Mouse (Mus musculus) urinary bladder, postnatal 14 days (tissue): ENCODE measurements around the gene Tcp1.
"Not testable (repeated sequence)": the region's sequence is repeated elsewhere in the genome, so short reads cannot be mapped to it uniquely, and the experiment has no call there.

Experiments
- DNase-seq: peaks from one replicate; pipeline ENCODE4 v3.0.0; 2021; ENCODE audit warnings: low spot score

Gene Tcp1

DNA sequence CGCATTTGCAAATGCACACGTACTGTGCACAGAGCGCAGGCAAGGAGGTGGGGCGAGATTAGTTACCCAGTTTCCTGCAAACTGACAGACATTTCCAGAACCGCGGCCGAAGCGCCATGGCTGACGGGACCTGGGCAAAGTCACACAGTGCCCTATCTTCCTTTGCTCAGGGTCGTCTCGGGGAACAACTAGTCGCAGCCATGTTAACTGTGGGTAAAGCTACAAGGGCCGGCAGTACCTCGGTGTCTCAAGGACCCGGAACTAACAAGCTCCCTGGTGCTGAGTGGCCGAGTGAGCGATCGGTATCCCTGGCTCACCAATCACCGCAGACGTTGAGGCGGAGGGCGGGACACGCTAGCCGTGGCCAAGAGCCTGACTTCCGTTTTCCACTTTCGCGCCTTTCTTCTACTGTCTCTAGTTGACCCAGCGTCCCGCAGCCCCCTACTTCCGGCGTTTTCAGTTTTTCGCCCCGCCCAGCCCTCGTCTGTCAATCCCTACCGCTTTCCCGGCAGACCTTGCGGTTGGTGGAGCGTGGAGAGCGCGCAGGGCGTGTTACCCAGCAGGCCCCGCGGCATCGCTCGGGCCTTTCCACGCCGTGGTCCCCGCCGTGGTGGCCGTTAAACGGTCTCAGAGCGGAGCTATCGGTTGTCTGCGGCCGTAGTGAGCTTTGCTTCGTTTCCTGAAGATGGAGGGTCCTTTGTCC is 531 bp downstream of the Tcp1 start, which contains the start of gene Mrpl18:
Gene Mrpl18 (minus strand): TSS at position 465 of the 703 bp plus-strand sequence.
- DNase-seq = peak; percentile 99

DNA sequence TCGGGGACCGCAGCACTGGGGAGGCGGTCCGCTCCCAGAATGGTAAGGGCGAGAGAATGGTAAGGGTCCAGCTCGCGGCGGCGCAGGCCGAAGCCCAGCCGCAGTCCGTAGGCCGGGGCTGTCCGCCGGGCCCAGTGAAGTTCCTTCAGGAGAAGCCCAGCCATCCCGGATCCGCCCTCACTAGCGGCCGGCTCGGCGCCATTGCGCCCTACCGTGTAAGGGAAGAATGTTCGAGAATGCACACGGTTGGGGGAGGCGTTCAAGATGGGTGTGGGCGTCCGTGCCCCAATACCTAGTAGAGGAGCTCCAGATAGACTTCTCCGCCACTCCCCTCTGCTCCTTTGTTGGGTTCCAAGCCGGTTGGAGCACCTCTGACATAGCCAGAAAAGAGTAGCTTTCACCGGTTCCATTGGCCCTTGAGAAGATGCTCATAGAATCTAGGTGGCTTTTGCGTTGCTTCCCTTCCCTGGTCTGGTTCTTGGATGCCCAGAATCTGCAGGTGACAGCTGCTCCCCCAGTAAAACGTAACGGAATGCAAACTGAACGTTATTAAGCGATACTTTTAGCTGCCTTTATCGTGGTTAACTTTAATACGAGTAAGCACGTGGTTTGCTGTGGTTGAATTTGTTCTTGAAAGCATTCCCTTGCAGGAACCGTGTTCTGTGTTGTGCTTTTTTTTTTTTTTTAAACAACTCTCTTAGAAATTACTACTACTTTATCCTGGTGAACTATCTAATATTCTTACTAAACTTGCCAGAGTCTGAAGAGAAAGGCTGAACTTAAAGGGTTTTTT is 1.3 kb downstream of the Tcp1 start:
- DNase-seq = peak; percentile 55

GRCm38 (mm10) chr17:12921073-12921472 is 5.6 kb downstream of the Tcp1 start:
- DNase-seq = no peak

- no peak for DNase-seq
These were observed 9.5 kb downstream of the Tcp1 start for GRCm38 (mm10) chr17:12925001-12925400.

GRCm38 (mm10) chr17:12925703-12926180 is 10.2 kb downstream of the Tcp1 start:
- DNase-seq = no peak

DNA sequence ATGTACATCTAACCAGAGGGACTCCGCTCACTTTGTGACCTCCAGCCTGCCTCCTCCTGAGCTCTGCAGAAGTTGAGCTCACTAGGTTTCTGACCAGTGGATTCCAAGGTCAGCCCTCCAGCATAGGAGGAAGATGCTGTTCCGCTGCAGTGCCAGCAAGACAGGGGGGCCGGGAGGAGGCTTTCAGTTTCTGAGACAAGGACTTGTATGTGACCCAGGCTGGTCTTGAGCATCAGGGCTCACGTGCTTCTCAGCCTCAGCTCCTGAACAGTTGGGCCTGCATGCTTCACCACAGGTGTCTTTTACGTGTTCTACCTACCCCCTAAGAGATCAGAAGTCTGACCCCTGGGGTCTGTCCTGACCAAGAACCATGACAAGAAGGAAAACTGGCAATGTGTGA is 16.1 kb downstream of the Tcp1 start:
- DNase-seq = not testable (repeated sequence)

- no peak for DNase-seq
These were observed 20.2 kb downstream of the Tcp1 start for GRCm38 (mm10) chr17:12935719-12936118.

DNA sequence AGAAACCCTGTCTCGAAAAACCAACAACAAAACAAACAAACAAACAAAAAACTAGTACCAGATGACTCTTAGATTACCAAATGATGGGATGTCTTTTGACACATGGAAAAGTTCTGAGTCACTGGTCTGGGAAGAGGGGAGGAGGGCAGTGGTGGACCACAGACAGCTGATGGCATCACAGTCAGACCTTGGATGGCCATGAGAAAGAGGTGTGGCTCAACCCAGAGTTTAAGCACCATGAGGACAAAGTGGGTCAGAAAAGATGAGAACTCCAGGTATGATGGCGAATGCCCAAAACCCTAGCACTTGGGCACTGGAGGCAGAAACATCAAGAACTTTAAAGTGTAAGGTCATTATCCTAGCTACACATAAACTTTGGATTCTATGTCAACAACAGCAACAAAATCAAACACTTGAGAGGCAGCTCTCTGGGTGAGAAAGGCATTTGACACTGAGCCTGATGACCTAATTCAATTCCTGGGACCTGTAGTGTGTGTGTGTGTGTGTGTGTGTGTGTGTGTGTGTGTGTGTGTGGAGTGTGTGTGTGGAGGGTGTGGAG is 22.0 kb downstream of the Tcp1 start:
- no peak for DNase-seq

GRCm38 (mm10) chr17:12938077-12938476 is 22.6 kb downstream of the Tcp1 start:
- no peak for DNase-seq

DNA sequence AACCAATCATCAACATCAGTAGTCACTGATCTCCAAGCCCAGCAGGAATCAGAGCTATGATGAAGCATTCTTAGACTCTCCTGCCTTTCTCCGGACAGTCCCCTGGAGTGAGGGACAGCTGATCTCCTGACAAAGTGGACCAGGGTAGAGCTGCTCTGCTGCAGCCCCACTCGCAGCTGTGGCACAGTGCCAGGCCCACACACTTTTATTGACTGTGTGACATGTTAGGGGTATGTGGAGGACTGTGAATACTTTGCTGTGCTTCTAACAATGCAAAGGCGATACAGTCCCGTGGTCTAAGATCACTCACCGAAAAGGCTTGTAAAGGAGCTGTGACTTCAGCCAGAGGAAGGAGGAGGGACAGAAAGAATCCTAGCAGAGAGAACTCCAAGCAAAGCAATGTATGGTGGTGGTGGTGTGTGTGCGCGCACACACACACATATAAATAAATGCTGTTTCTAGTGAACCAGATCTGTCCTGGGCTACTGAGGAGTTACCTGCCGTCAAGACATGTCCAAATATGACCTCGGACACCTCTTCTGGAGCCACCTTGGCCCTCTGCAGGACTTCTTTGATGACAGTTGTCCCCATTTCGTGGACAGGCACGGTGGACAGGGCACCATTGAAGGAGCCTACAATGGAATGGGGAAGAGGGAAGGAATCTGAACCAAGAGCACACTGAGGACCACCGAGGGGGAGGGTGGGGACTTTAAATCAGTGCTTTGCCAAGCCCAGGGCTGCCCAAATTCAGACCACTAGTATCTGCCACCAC is 24.1 kb downstream of the Tcp1 start:
- not testable (repeated sequence) for DNase-seq

- no peak for DNase-seq
These were observed 24.8 kb downstream of the Tcp1 start, which contains the start of gene Acat3 for GRCm38 (mm10) chr17:12940151-12940805. Gene Acat3, minus strand, starts transcription at chr17:12940600.

DNA sequence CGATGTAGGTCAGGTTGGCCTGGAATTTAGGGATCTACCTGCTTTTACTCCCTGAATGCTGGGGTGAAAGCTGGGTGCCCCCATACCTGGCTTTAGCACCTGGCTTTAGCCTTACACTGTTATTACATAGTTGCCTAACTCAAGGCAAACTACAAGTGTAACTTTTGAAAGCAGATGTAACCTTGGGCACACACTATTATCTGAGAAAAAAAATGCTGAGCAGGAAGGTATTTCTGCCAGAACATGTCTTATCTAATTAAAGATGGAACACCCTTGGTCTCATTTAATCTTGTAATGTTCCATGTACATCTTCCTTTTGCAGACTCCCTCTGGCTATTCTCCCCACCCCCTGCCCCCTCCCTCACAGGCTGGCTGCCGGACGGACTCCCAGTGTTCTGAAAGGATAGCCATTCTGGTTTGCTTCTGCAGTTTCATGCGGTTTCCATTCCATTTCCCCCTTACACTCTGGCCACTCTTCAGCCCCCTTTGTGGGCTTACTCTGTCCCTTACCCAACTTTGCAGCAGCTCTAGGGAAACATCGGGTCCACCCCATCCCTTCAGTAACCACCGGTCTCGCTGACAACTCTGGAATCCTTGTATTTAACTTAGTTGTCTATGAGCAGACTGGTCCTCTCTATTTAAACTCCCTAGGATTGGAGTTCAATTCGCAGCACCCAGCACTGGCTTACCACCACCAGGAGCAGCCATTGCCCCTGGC is 26.2 kb downstream of the Tcp1 start:
- no peak for DNase-seq

GRCm38 (mm10) chr17:12942459-12943162 is 27.1 kb downstream of the Tcp1 start:
- DNase-seq = no peak

- DNase-seq = no peak
These were observed 34.2 kb downstream of the Tcp1 start for GRCm38 (mm10) chr17:12949669-12950068.

- DNase-seq = no peak
These were observed 41.2 kb downstream of the Tcp1 start for GRCm38 (mm10) chr17:12956664-12957063.

DNA sequence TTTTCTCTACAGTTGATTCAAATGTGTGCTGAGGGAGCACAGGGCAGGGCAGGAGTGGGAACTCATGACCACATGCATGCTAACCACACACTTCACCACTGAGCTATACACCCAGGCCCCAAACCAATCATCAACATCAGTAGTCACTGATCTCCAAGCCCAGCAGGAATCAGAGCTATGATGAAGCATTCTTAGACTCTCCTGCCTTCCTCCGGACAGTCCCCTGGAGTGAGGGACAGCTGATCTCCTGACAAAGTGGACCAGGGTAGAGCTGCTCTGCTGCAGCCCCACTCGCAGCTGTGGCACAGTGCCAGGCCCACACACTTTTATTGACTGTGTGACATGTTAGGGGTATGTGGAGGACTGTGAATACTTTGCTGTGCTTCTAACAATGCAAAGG is 43.9 kb downstream of the Tcp1 start:
- DNase-seq = not testable (repeated sequence)

DNA sequence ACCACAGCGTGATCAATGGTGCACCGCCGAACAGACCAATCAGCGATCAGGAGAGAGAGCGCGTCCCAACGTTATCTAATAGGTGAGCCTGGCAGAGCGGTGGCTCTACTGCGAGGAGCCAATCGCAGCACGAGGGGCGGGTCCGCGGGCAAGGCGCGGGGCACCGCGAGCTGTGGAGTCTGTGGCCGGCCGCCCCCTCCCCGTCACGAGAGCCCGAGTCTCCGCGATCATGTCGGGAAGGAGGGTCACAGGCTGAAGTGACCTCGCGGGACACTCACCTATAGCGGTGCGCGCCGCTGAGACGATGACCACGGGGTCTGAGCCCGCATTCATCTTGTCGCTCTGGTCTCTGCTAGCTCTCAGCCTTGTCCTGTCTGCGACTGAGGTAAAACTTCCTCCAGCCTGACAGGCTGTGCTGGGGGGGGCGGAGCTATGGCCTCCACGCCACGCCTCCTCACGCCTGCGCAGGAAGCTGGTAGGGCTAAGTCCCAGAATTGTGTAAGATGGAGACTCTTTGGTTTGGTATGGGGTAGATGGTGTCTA is 44.9 kb downstream of the Tcp1 start, which contains the start of gene Acat2:
Gene Acat2 (minus strand): TSS at position 417 of the 543 bp plus-strand sequence.
- DNase-seq = peak; percentile 93

- no peak for DNase-seq
These were observed 48.0 kb downstream of the Tcp1 start for GRCm38 (mm10) chr17:12963476-12963875.

GRCm38 (mm10) chr17:12967173-12967572 is 51.7 kb downstream of the Tcp1 start:
- no peak for DNase-seq

GRCm38 (mm10) chr17:12973851-12974250 is 58.4 kb downstream of the Tcp1 start:
- no peak for DNase-seq
